Mouse (Mus musculus): ENCODE data around the gene Car10. TPM values are rescaled to one million over a fixed set of nuclear protein-coding genes. Genes with fewer than 3 reads are reported as not detected.

Car10 gene
- polyA plus RNA-seq, 1 experiment = not detected

- no peaks in the 10 kb centered on the region for H3K4me1 ChIP-seq (ENCODE audit: control insufficient read depth, insufficient read depth, low read length)
- H3K27me3 ChIP-seq (replicated peaks; ENCODE audit: control insufficient read depth, insufficient read depth, low read length) = no peaks in the 10 kb centered on the region; the same call in 1 of the 2 replicates
- H3K27ac ChIP-seq (ENCODE audit: insufficient read depth, low read depth, low read length) = no peak overlapping the region
- DNase-seq = no peak
- no peak overlapping the region for H3K4me3 ChIP-seq (ENCODE audit: insufficient read depth, low read depth, low read length)
- no peaks in the 10 kb centered on the region for H3K36me3 ChIP-seq (ENCODE audit: control insufficient read depth, insufficient read depth, low read length)
- TF ChIP-seq CTCF (conservative IDR thresholded peaks at IDR 0.05; ENCODE audit: insufficient read depth, insufficient read length, low read depth, low read length) = no peak
- no peak for TF ChIP-seq POLR2A (IDR thresholded peaks at IDR 0.05; ENCODE audit: low read depth, low read length)
- WGBS = 79% methylated on average over 4 of the region's 4 CpGs
Observed at GRCm38 (mm10) chr11:93612071-93612470, 514.2 kb downstream of the Car10 start.

DNA sequence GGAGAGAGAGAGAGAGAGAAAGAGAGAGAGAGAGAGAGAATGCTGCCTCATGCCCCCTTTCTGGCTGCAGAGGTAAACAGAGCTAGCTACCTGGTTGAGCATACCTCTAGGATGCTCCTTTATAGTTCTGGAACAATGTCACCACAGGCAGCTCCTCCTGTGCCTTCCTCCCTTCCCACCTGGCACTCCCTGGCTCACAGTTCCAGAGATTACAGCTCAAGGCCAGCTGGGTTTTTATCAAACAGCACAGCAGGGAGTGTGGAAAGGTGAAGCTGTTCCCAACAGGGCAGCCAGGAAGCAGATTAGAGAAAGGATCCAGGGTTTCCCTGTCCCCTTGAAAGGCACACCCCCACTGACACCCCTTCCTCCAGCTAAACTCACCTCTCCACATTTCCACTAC is 517.0 kb downstream of the Car10 start:
- H3K4me3 ChIP-seq (ENCODE audit: insufficient read depth, low read depth, low read length) = no peak overlapping the region
- no peak for DNase-seq

DNA sequence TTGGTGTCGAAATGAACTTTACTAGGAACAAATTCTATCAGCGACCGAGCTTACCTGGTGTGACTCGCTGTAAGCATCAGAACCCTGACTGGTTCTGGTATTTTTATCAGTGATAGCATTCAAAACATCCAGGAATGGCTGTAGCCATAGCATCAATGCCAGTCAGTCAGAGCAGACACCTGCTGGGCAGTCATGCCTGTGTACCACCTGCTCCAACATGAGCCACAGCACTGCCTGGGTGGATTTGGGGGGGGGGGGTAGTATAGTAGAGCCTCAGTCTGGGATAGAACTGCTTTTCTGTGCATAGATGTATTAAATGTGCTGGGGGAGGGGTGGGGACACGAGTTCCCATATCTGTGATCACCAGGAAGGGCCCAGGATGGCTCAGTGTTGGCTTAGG is 525.8 kb downstream of the Car10 start:
- no peak for DNase-seq
- Histone ChIP-seq H3K27me3 (replicated peaks; ENCODE audit: control insufficient read depth, insufficient read depth, low read length) (no peaks in the 10 kb centered on the region), H3K4me1 (ENCODE audit: control insufficient read depth, insufficient read depth, low read length) (no peaks in the 10 kb centered on the region), H3K27ac (ENCODE audit: insufficient read depth, low read depth, low read length) (no peak overlapping the region), H3K4me3 (ENCODE audit: insufficient read depth, low read depth, low read length) (no peak overlapping the region), H3K36me3 (ENCODE audit: control insufficient read depth, insufficient read depth, low read length) (no peaks in the 10 kb centered on the region)
- no peak for TF ChIP-seq CTCF (conservative IDR thresholded peaks at IDR 0.05; ENCODE audit: insufficient read depth, insufficient read length, low read depth, low read length)
- TF ChIP-seq POLR2A (IDR thresholded peaks at IDR 0.05; ENCODE audit: low read depth, low read length) = no peak
- WGBS = 81% methylated on average over 5 of the region's 5 CpGs

More for the DNA sequence above, 517.0 kb downstream of the Car10 start:
- Histone ChIP-seq H3K27me3 (replicated peaks; ENCODE audit: control insufficient read depth, insufficient read depth, low read length) (no peaks in the 10 kb centered on the region; the same call in 1 of the 2 replicates), H3K4me1 (ENCODE audit: control insufficient read depth, insufficient read depth, low read length) (no peaks in the 10 kb centered on the region), H3K27ac (ENCODE audit: insufficient read depth, low read depth, low read length) (no peak overlapping the region), H3K36me3 (ENCODE audit: control insufficient read depth, insufficient read depth, low read length) (no peaks in the 10 kb centered on the region)
- TF ChIP-seq POLR2A (IDR thresholded peaks at IDR 0.05; ENCODE audit: low read depth, low read length) (no peak), CTCF (conservative IDR thresholded peaks at IDR 0.05; ENCODE audit: insufficient read depth, insufficient read length, low read depth, low read length) (no peak)

- no peak overlapping the region for H3K27ac ChIP-seq (ENCODE audit: insufficient read depth, low read depth, low read length)
- no peaks in the 10 kb centered on the region for H3K4me1 ChIP-seq (ENCODE audit: control insufficient read depth, insufficient read depth, low read length)
- TF ChIP-seq POLR2A (IDR thresholded peaks at IDR 0.05; ENCODE audit: low read depth, low read length) (no peak), CTCF (conservative IDR thresholded peaks at IDR 0.05; ENCODE audit: insufficient read depth, insufficient read length, low read depth, low read length) (no peak)
- WGBS = 69% methylated on average over 3 of the region's 3 CpGs
- no peaks in the 10 kb centered on the region for H3K36me3 ChIP-seq (ENCODE audit: control insufficient read depth, insufficient read depth, low read length)
- DNase-seq = no peak
- H3K27me3 ChIP-seq (replicated peaks; ENCODE audit: control insufficient read depth, insufficient read depth, low read length) = no peaks in the 10 kb centered on the region
- no peak overlapping the region for H3K4me3 ChIP-seq (ENCODE audit: insufficient read depth, low read depth, low read length)
Observed at GRCm38 (mm10) chr11:93639410-93639809, 541.6 kb downstream of the Car10 start.

- no peak overlapping the region for H3K4me3 ChIP-seq (ENCODE audit: insufficient read depth, low read depth, low read length)
Observed at GRCm38 (mm10) chr11:93640954-93641353, 543.1 kb downstream of the Car10 start.

GRCm38 (mm10) chr11:93642331-93642730 is 544.5 kb downstream of the Car10 start:
- no peak for DNase-seq
- H3K36me3 ChIP-seq (ENCODE audit: control insufficient read depth, insufficient read depth, low read length) = no peaks in the 10 kb centered on the region
- TF ChIP-seq CTCF (conservative IDR thresholded peaks at IDR 0.05; ENCODE audit: insufficient read depth, insufficient read length, low read depth, low read length) = no peak
- no peak for TF ChIP-seq POLR2A (IDR thresholded peaks at IDR 0.05; ENCODE audit: low read depth, low read length)
- H3K4me3 ChIP-seq (ENCODE audit: insufficient read depth, low read depth, low read length) = no peak overlapping the region
- no peaks in the 10 kb centered on the region for H3K4me1 ChIP-seq (ENCODE audit: control insufficient read depth, insufficient read depth, low read length)
- no peaks in the 10 kb centered on the region for H3K27me3 ChIP-seq (replicated peaks; ENCODE audit: control insufficient read depth, insufficient read depth, low read length)
- WGBS = 86% methylated on average over 1 of the region's 1 CpGs
- no peak overlapping the region for H3K27ac ChIP-seq (ENCODE audit: insufficient read depth, low read depth, low read length)

More at GRCm38 (mm10) chr11:93640954-93641353, 543.1 kb downstream of the Car10 start:
- TF ChIP-seq POLR2A (IDR thresholded peaks at IDR 0.05; ENCODE audit: low read depth, low read length) (no peak), CTCF (conservative IDR thresholded peaks at IDR 0.05; ENCODE audit: insufficient read depth, insufficient read length, low read depth, low read length) (no peak)
- Histone ChIP-seq H3K4me1 (ENCODE audit: control insufficient read depth, insufficient read depth, low read length) (no peaks in the 10 kb centered on the region), H3K36me3 (ENCODE audit: control insufficient read depth, insufficient read depth, low read length) (no peaks in the 10 kb centered on the region), H3K27ac (ENCODE audit: insufficient read depth, low read depth, low read length) (no peak overlapping the region), H3K27me3 (replicated peaks; ENCODE audit: control insufficient read depth, insufficient read depth, low read length) (no peaks in the 10 kb centered on the region)
- DNase-seq = no peak
- WGBS = 83% methylated on average over 5 of the region's 5 CpGs

- Histone ChIP-seq H3K27me3 (replicated peaks; ENCODE audit: control insufficient read depth, insufficient read depth, low read length) (no peaks in the 10 kb centered on the region), H3K4me3 (ENCODE audit: insufficient read depth, low read depth, low read length) (no peak overlapping the region), H3K4me1 (ENCODE audit: control insufficient read depth, insufficient read depth, low read length) (no peaks in the 10 kb centered on the region), H3K36me3 (ENCODE audit: control insufficient read depth, insufficient read depth, low read length) (no peaks in the 10 kb centered on the region), H3K27ac (ENCODE audit: insufficient read depth, low read depth, low read length) (no peak overlapping the region)
- DNase-seq = no peak
- WGBS = 84% methylated on average over 4 of the region's 4 CpGs
- TF ChIP-seq CTCF (conservative IDR thresholded peaks at IDR 0.05; ENCODE audit: insufficient read depth, insufficient read length, low read depth, low read length) (no peak), POLR2A (IDR thresholded peaks at IDR 0.05; ENCODE audit: low read depth, low read length) (no peak)
Observed at GRCm38 (mm10) chr11:93643006-93643405, 545.2 kb downstream of the Car10 start.
